Mouse (Mus musculus): ENCODE data around the gene Masp2. TPM values are rescaled to one million over a fixed set of nuclear protein-coding genes. Genes with fewer than 3 reads are reported as not detected.

Masp2 gene
- polyA plus RNA-seq, 1 experiment, result 2.6 TPM

DNA sequence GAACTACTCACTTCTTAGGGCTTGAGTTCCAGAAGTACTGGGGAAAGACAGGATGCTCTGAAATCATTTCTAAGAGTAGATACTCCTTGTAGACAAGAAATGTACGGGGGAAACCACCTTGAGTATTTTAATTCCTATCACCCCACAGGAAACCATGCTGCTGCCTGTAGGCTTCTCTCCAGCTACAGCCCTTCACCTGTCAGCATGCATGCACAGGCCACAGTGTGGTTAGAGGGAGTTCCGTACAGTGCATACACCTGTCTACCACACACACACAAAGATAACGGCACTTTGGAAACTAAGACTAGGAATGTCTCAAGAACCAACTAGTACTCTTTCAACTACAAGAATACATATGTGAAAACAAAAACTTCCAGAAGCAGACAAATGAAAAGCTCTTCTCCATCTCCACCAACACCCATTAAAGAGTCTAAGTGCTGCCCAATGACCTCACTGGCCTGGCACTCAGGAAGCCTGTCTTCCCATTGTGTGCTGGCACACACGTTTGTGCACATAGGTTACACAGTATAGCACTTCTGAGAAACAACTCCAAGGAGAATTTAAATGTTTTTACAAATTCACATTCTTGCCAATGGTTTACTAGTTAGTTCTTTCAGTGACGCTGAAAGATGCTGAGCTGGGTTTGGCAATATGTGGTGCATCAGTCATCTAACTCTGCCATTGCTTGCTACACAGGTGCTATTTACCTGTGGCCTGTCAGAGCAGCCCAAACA, 8.4 kb downstream of the Masp2 start:
- Histone ChIP-seq H3K9ac (ENCODE audit: low read depth, poor library complexity, severe bottlenecking) (no peak overlapping the region), H3K27me3 (ENCODE audit: control insufficient read depth, insufficient read depth, low read length, poor library complexity, severe bottlenecking) (no peaks in the 10 kb centered on the region), H3K4me3 (ENCODE audit: low read depth, low read length) (no peak overlapping the region), H3K27ac (ENCODE audit: insufficient read depth, low read length) (no peak overlapping the region), H3K9me3 (replicated peaks; ENCODE audit: control insufficient read depth, insufficient read depth, low read length, poor library complexity, severe bottlenecking) (no peaks in the 10 kb centered on the region), H3K4me1 (ENCODE audit: control insufficient read depth, insufficient read depth, low read length) (peaks cover 2% of the 10 kb centered on the region), H3K36me3 (ENCODE audit: control insufficient read depth, insufficient read depth, low read length, poor library complexity, severe bottlenecking) (peaks cover 24% of the 10 kb centered on the region)
- TF ChIP-seq POLR2A (IDR thresholded peaks at IDR 0.05; ENCODE audit: insufficient read depth, low read length) (no peak), EP300 (IDR thresholded peaks at IDR 0.05; ENCODE audit: insufficient read depth, low read depth, low read length) (no peak)

DNA sequence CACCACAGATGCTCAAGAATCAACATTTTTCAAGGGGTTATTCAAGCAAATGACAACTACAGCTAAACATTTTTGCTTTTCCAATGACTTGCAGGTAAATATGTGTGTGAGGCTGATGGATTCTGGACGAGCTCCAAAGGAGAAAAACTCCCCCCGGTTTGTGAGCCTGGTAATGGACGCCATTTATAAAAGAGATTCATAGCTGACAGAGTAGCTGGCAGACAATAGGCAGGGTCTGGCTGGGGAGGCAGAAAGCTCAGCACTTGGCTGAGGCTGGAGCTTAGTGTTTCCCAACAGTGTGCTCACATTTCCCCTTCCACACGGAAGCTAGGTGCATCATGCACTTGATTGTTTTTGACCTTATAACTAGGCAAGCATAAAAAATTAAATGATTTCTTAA, 10.2 kb downstream of the Masp2 start:
- H3K4me3 ChIP-seq (ENCODE audit: low read depth, low read length), result no peak overlapping the region
- peaks cover 2% of the 10 kb centered on the region for H3K4me1 ChIP-seq (ENCODE audit: control insufficient read depth, insufficient read depth, low read length)
- H3K9me3 ChIP-seq (replicated peaks; ENCODE audit: control insufficient read depth, insufficient read depth, low read length, poor library complexity, severe bottlenecking), result no peaks in the 10 kb centered on the region
- TF ChIP-seq CTCF (IDR thresholded peaks at IDR 0.05; ENCODE audit: low read depth, low read length), result no peak
- no peak for TF ChIP-seq POLR2A (IDR thresholded peaks at IDR 0.05; ENCODE audit: insufficient read depth, low read length)
- no peak for TF ChIP-seq EP300 (IDR thresholded peaks at IDR 0.05; ENCODE audit: insufficient read depth, low read depth, low read length)
- peaks cover 39% of the 10 kb centered on the region for H3K36me3 ChIP-seq (ENCODE audit: control insufficient read depth, insufficient read depth, low read length, poor library complexity, severe bottlenecking)
- no peak overlapping the region for H3K27ac ChIP-seq (ENCODE audit: insufficient read depth, low read length)
- H3K9ac ChIP-seq (ENCODE audit: low read depth, poor library complexity, severe bottlenecking), result no peak overlapping the region
- no peaks in the 10 kb centered on the region for H3K27me3 ChIP-seq (ENCODE audit: control insufficient read depth, insufficient read depth, low read length, poor library complexity, severe bottlenecking)

DNA sequence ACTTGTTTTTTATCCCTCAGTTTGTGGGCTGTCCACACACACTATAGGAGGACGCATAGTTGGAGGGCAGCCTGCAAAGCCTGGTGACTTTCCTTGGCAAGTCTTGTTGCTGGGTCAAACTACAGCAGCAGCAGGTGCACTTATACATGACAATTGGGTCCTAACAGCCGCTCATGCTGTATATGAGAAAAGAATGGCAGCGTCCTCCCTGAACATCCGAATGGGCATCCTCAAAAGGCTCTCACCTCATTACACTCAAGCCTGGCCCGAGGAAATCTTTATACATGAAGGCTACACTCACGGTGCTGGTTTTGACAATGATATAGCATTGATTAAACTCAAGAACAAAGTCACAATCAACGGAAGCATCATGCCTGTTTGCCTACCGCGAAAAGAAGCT, 11.4 kb downstream of the Masp2 start:
- no peak overlapping the region for H3K9ac ChIP-seq (ENCODE audit: low read depth, poor library complexity, severe bottlenecking)
- H3K9me3 ChIP-seq (replicated peaks; ENCODE audit: control insufficient read depth, insufficient read depth, low read length, poor library complexity, severe bottlenecking), result no peaks in the 10 kb centered on the region
- H3K4me3 ChIP-seq (ENCODE audit: low read depth, low read length), result no peak overlapping the region
- no peaks in the 10 kb centered on the region for H3K27me3 ChIP-seq (ENCODE audit: control insufficient read depth, insufficient read depth, low read length, poor library complexity, severe bottlenecking)
- H3K27ac ChIP-seq (ENCODE audit: insufficient read depth, low read length), result peak overlapping the region; percentile 15; the same call in 1 of the 2 replicates
- no peak for TF ChIP-seq EP300 (IDR thresholded peaks at IDR 0.05; ENCODE audit: insufficient read depth, low read depth, low read length)
- no peak for TF ChIP-seq CTCF (IDR thresholded peaks at IDR 0.05; ENCODE audit: low read depth, low read length)
- H3K36me3 ChIP-seq (ENCODE audit: control insufficient read depth, insufficient read depth, low read length, poor library complexity, severe bottlenecking), result peaks cover 47% of the 10 kb centered on the region
- H3K4me1 ChIP-seq (ENCODE audit: control insufficient read depth, insufficient read depth, low read length), result peaks cover 2% of the 10 kb centered on the region

DNA sequence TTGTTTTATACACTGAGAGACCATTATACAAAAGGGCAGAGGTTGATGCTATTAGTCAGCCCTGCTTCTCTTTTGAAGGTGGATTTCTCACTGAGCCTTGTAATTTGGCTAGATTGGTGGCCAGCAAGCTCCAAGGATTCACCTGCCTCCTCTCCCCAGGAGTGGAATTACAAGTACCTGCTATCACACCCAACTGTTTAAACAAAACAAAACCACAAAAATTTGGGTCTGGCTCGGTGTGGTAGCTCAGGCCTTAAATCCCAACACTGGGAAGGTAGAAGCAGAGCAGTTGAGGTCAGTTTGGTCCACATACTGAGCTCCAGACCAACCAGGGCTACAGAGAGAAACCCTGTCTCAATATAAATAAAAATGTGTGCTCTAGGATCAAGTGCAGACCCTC, 17.5 kb downstream of the Masp2 start:
- Histone ChIP-seq H3K27ac (ENCODE audit: insufficient read depth, low read length) (no peak overlapping the region), H3K9ac (ENCODE audit: low read depth, poor library complexity, severe bottlenecking) (no peak overlapping the region), H3K4me1 (ENCODE audit: control insufficient read depth, insufficient read depth, low read length) (no peaks in the 10 kb centered on the region), H3K36me3 (ENCODE audit: control insufficient read depth, insufficient read depth, low read length, poor library complexity, severe bottlenecking) (peaks cover 94% of the 10 kb centered on the region), H3K27me3 (ENCODE audit: control insufficient read depth, insufficient read depth, low read length, poor library complexity, severe bottlenecking) (no peaks in the 10 kb centered on the region), H3K9me3 (replicated peaks; ENCODE audit: control insufficient read depth, insufficient read depth, low read length, poor library complexity, severe bottlenecking) (no peaks in the 10 kb centered on the region), H3K4me3 (ENCODE audit: low read depth, low read length) (no peak overlapping the region)
- no peak for TF ChIP-seq CTCF (IDR thresholded peaks at IDR 0.05; ENCODE audit: low read depth, low read length)
- TF ChIP-seq EP300 (IDR thresholded peaks at IDR 0.05; ENCODE audit: insufficient read depth, low read depth, low read length), result no peak
- no peak for TF ChIP-seq POLR2A (IDR thresholded peaks at IDR 0.05; ENCODE audit: insufficient read depth, low read length)

DNA sequence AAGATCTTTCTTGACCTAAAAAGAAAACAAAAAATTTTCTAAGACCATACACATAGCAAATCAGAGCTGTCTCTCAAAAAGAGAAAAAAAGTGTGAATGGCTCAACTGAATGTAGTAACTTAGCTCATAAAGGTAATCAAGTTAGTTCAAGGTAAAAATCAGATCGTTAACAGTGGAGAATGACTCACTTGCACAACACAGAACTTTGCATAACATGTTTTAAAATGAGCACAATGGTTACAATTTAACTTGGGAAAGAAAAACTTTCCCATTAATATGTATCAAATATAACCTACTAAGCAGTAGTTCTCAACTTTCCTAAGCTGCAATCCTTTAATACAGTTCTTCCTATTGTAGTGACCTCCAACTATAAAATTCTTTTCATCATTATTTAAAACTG, 18.4 kb downstream of the Masp2 start:
- TF ChIP-seq EP300 (IDR thresholded peaks at IDR 0.05; ENCODE audit: insufficient read depth, low read depth, low read length) (no peak), POLR2A (IDR thresholded peaks at IDR 0.05; ENCODE audit: insufficient read depth, low read length) (no peak), CTCF (IDR thresholded peaks at IDR 0.05; ENCODE audit: low read depth, low read length) (no peak)
- Histone ChIP-seq H3K9me3 (replicated peaks; ENCODE audit: control insufficient read depth, insufficient read depth, low read length, poor library complexity, severe bottlenecking) (no peaks in the 10 kb centered on the region), H3K36me3 (ENCODE audit: control insufficient read depth, insufficient read depth, low read length, poor library complexity, severe bottlenecking) (peaks cover 89% of the 10 kb centered on the region), H3K27ac (ENCODE audit: insufficient read depth, low read length) (no peak overlapping the region; the same call in 1 of the 2 replicates), H3K4me3 (ENCODE audit: low read depth, low read length) (no peak overlapping the region), H3K4me1 (ENCODE audit: control insufficient read depth, insufficient read depth, low read length) (no peaks in the 10 kb centered on the region), H3K27me3 (ENCODE audit: control insufficient read depth, insufficient read depth, low read length, poor library complexity, severe bottlenecking) (no peaks in the 10 kb centered on the region), H3K9ac (ENCODE audit: low read depth, poor library complexity, severe bottlenecking) (no peak overlapping the region)

DNA sequence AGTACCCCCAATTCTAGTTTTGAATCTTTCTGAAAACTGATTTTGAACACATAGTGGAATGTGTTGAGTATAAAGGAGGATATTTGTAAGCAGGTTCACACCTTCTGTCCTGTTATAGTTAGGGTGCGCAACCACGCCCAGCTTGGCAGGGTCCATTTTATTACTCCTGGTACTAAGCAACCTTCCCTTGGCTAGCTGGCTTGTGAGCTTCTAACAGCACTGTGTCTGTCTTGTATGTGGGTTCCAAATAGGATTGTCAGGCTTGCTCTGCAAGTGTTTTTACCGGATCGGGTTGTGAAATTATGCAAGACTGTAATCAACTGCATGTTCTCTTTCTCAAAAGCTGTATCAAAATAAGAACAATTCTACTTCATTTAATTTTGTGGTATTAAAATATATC, 20.1 kb downstream of the Masp2 start:
- Histone ChIP-seq H3K27ac (ENCODE audit: insufficient read depth, low read length) (no peak overlapping the region), H3K36me3 (ENCODE audit: control insufficient read depth, insufficient read depth, low read length, poor library complexity, severe bottlenecking) (peaks cover 73% of the 10 kb centered on the region)

More for the DNA sequence above, 20.1 kb downstream of the Masp2 start:
- TF ChIP-seq CTCF (IDR thresholded peaks at IDR 0.05; ENCODE audit: low read depth, low read length), result no peak
- no peak for TF ChIP-seq POLR2A (IDR thresholded peaks at IDR 0.05; ENCODE audit: insufficient read depth, low read length)
- Histone ChIP-seq H3K9me3 (replicated peaks; ENCODE audit: control insufficient read depth, insufficient read depth, low read length, poor library complexity, severe bottlenecking) (no peaks in the 10 kb centered on the region), H3K27me3 (ENCODE audit: control insufficient read depth, insufficient read depth, low read length, poor library complexity, severe bottlenecking) (no peaks in the 10 kb centered on the region), H3K4me1 (ENCODE audit: control insufficient read depth, insufficient read depth, low read length) (no peaks in the 10 kb centered on the region), H3K4me3 (ENCODE audit: low read depth, low read length) (no peak overlapping the region; the same call in 1 of the 2 replicates), H3K9ac (ENCODE audit: low read depth, poor library complexity, severe bottlenecking) (no peak overlapping the region)
